Mouse (Mus musculus) cerebellum, adult 11 months (tissue): ENCODE measurements at regions not wholly inside any gene's neighbourhood (a gene's known extent, or its start where the extent isn't known, plus 50 kb on each side); places are given as distances from the start of the nearest gene placed in this dataset.
A peak's percentile ranks its signal among the peaks of the same experiment; 100 is the strongest.

Experiments
- DNase-seq: peaks from one replicate; pipeline ENCODE4 v3.0.0; 2022

- no peak for DNase-seq
Measured at GRCm38 (mm10) chr17:45285621-45286189, 147.8 kb downstream of the Cdc5l start.

- DNase-seq = no peak
Measured at GRCm38 (mm10) chr17:45281554-45281953, 152.0 kb downstream of the Cdc5l start.

GRCm38 (mm10) chr17:45279811-45280205, 153.7 kb downstream of the Cdc5l start:
- no peak for DNase-seq

GRCm38 (mm10) chr17:45279075-45279810, 154.3 kb downstream of the Cdc5l start:
- no peak for DNase-seq

- peak; percentile 36 for DNase-seq
Measured at GRCm38 (mm10) chr17:45277516-45277915, 156.0 kb downstream of the Cdc5l start.

- peak; percentile 38 for DNase-seq
Measured at GRCm38 (mm10) chr17:45276686-45277405, 156.7 kb downstream of the Cdc5l start.

GRCm38 (mm10) chr17:45274894-45275293, 158.6 kb downstream of the Cdc5l start:
- DNase-seq = no peak

GRCm38 (mm10) chr17:45266776-45267175, 166.8 kb downstream of the Cdc5l start:
- no peak for DNase-seq

- no peak for DNase-seq
Measured at GRCm38 (mm10) chr17:45265587-45265986, 167.9 kb downstream of the Cdc5l start.

GRCm38 (mm10) chr17:45264434-45264833, 169.1 kb downstream of the Cdc5l start:
- DNase-seq = no peak

GRCm38 (mm10) chr17:45260421-45260820, 173.1 kb downstream of the Cdc5l start:
- no peak for DNase-seq

GRCm38 (mm10) chr17:45258007-45258406, 175.5 kb downstream of the Cdc5l start:
- no peak for DNase-seq

GRCm38 (mm10) chr17:45252593-45253230, 180.8 kb downstream of the Cdc5l start:
- no peak for DNase-seq

GRCm38 (mm10) chr17:45251034-45251730, 182.4 kb downstream of the Cdc5l start:
- peak; percentile 60 for DNase-seq

- DNase-seq = no peak
Measured at GRCm38 (mm10) chr17:45250450-45250849, 183.1 kb downstream of the Cdc5l start.

- no peak for DNase-seq
Measured at GRCm38 (mm10) chr17:45247142-45248137, 186.1 kb downstream of the Cdc5l start.

GRCm38 (mm10) chr17:45244870-45245269, 188.7 kb downstream of the Cdc5l start:
- peak; percentile 22 for DNase-seq

- DNase-seq = no peak
Measured at GRCm38 (mm10) chr17:45243103-45243502, 190.4 kb downstream of the Cdc5l start.

- DNase-seq = no peak
Measured at GRCm38 (mm10) chr17:45242076-45242475, 191.5 kb downstream of the Cdc5l start.

GRCm38 (mm10) chr17:45240963-45241543, 192.5 kb downstream of the Cdc5l start:
- DNase-seq = no peak

- no peak for DNase-seq
Measured at GRCm38 (mm10) chr17:45240545-45240944, 193.0 kb downstream of the Cdc5l start.
